Mouse (Mus musculus) limb, embryonic 10.5 days (tissue): ENCODE measurements around the gene Cd2ap. TPM values are rescaled to one million over a fixed set of nuclear protein-coding genes. Genes with fewer than 3 reads are reported as not detected.

ENCODE experiments used
- polyA plus RNA-seq: library from polyadenylated mRNA; unstranded; fragments of >200 nt; fragmentation: Nextera tagmentation; extraction: Ambion mirVana; gene quantifications from 2 replicates; pipeline ENCODE4 v1.2.1, GENCODE M21; 2016

Gene Cd2ap
- polyA plus RNA-seq, 1 experiment from 2014 or later, result 15.9 TPM

Other genes starting within 250 kb of the Cd2ap start
- not detected in 2 replicates for gene Adgrf4, start 184.4 kb downstream of the Cd2ap start, polyA plus RNA-seq
- gene Adgrf2, start 134.5 kb downstream of the Cd2ap start, polyA plus RNA-seq, result not detected in 2 replicates
- gene Tnfrsf21, start 139.9 kb upstream of the Cd2ap start, polyA plus RNA-seq, result 18.0 and 20.2 TPM in 2 replicates